Mouse (Mus musculus): Measurements from ENCODE around the gene Edc4. TPM values are rescaled to one million over a fixed set of nuclear protein-coding genes. Genes with fewer than 3 reads are reported as not detected.

The Edc4 gene
- total and polyA plus RNA-seq, 3 experiments: 46.1 to 72.1 TPM; not detected in 1

DNA sequence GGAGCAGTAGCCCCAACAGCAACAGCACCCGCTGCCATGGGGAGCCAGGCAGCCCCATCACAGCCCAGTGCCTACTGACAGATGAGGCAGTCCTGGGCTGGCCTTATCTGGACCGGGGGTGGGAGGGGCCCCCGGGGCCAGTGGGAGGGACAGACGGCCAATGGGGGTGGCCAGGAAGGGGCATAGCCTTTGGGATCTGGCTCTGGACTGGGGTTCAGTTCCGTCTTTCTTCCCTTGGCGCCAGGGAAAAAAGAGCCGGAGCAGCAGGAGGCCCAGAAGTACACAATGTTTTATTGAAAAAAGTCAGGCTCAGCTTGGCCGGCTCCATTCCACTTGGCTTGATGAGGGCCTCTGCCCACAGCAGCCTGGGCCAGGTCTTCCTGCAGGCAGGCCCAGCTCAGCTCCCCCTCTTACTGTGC lies 62.6 kb downstream of the Edc4 start, which contains the start of gene Lcat:
Lcat (minus strand) TSS at position 62 of the 419 bp plus-strand sequence.
- TF ChIP-seq MEF2A (IDR thresholded peaks at IDR 0.05; ENCODE audit: extremely low read depth, insufficient replicate concordance, low read depth, low read length, poor library complexity, severe bottlenecking) (no peak), ETS1 (IDR thresholded peaks at IDR 0.05; ENCODE audit: low read depth, low read length) (no peak), GATA1 (IDR thresholded peaks at IDR 0.05; ENCODE audit: low read depth, low read length) (no peak), TAL1 (IDR thresholded peaks at IDR 0.05; ENCODE audit: low read length) (no peak), TCF12 (IDR thresholded peaks at IDR 0.05; ENCODE audit: low read depth, low read length) (no peak), POLR2AphosphoS2 (IDR thresholded peaks at IDR 0.05; ENCODE audit: low read length) (no peak), EP300 (IDR thresholded peaks at IDR 0.05; ENCODE audit: low read depth in 1 of 2, low read length in 2 of 2) (no peak), USF2 (IDR thresholded peaks at IDR 0.05; ENCODE audit: borderline replicate concordance in 1 of 2, insufficient read depth in 1 of 2, low read depth in 1 of 2, low read length in 2 of 2) (no peak), MXI1 (IDR thresholded peaks at IDR 0.05; ENCODE audit: low read depth, low read length) (no peak), RAD21 (IDR thresholded peaks at IDR 0.05; ENCODE audit: low read depth, low read length) (no peak), ELF1 (IDR thresholded peaks at IDR 0.05; ENCODE audit: low read depth, low read length) (no peak), E2F4 (IDR thresholded peaks at IDR 0.05; ENCODE audit: borderline replicate concordance, low read depth, low read length) (no peak), MAX (IDR thresholded peaks at IDR 0.05; ENCODE audit: low read length) (no peak), MAFK (IDR thresholded peaks at IDR 0.05; ENCODE audit: borderline replicate concordance, low read depth, low read length) (no peak), UBTF (IDR thresholded peaks at IDR 0.05; ENCODE audit: borderline replicate concordance, insufficient read depth, low read depth, low read length) (no peak), POLR2A (IDR thresholded peaks at IDR 0.05; ENCODE audit: control insufficient read depth in 1 of 2, insufficient read depth in 1 of 2, low read depth in 1 of 2, low read length in 2 of 2, poor library complexity in 1 of 2) (no peak), ZNF384 (IDR thresholded peaks at IDR 0.05; ENCODE audit: low read depth, low read length) (no peak)
- no peaks in the 10 kb centered on the region for H3K79me2 ChIP-seq (ENCODE audit: control insufficient read depth, insufficient read depth, low read length, poor library complexity)
- H3K9ac ChIP-seq (ENCODE audit: control insufficient read depth, low read depth, low read length, poor library complexity, severe bottlenecking): no peak within 1 kb of the TSS
- H3K36me3 ChIP-seq (ENCODE audit: control insufficient read depth in 1 of 2, insufficient read depth in 2 of 2, low read length in 2 of 2): peaks cover 0 to 6% of the 10 kb centered on the region in 2 experiments; a peak in 3 of 4 replicates
- no peak within 1 kb of the TSS for H3K27ac ChIP-seq (ENCODE audit: control insufficient read depth, low read depth, low read length)
- no peak for DNase-seq (ENCODE audit: low read depth, low spot score)
- no peak within 1 kb of the TSS for H3K4me3 ChIP-seq (ENCODE audit: control insufficient read depth in 1 of 2, insufficient read depth in 1 of 2, low read depth in 2 of 2, low read length in 2 of 2)
- H3K4me1 ChIP-seq (ENCODE audit: control insufficient read depth in 1 of 2, insufficient read depth in 2 of 2, low read length in 2 of 2): no peaks in the 10 kb centered on the region
- no peaks in the 10 kb centered on the region for H3K27me3 ChIP-seq (ENCODE audit: control insufficient read depth in 1 of 2, insufficient read depth in 2 of 2, low read length in 2 of 2)
- H3K9me3 ChIP-seq (replicated peaks; ENCODE audit: insufficient read depth, low read length): no peaks in the 10 kb centered on the region

Other genes starting within 250 kb of the Edc4 start
- 36.4 and 40.7 TPM in 2 replicates for gene Ctcf, start 244.3 kb upstream of the Edc4 start, total RNA-seq (2012; rRNA removed)
- 100 to 1,000 TPM in 1 of 2 experiments, 10 to 100 TPM in 1; 87.1 to 670 TPM for gene Ctcf, start 244.3 kb upstream of the Edc4 start, polyA plus RNA-seq (2012; ENCODE audit: insufficient read depth in 1 of 2, insufficient read length in 2 of 2, low read depth in 1 of 2, low replicate concordance in 2 of 2, missing spikeins in 1 of 2)
- not detected in 2 replicates for gene Agrp, start 243.5 kb upstream of the Edc4 start, total RNA-seq (2012; rRNA removed)
- gene Agrp, start 243.5 kb upstream of the Edc4 start, polyA plus RNA-seq (2012; ENCODE audit: insufficient read depth in 1 of 2, insufficient read length in 2 of 2, low read depth in 1 of 2, low replicate concordance in 2 of 2, missing spikeins in 1 of 2): under 1 TPM in 1 of 2 experiments, not detected in 1; 0.63 TPM
- 7.9 and 9.5 TPM in 2 replicates for gene Carmil2, start 194.6 kb upstream of the Edc4 start, total RNA-seq (2012; rRNA removed)
- gene Carmil2, start 194.6 kb upstream of the Edc4 start, polyA plus RNA-seq (2012; ENCODE audit: insufficient read depth in 1 of 2, insufficient read length in 2 of 2, low read depth in 1 of 2, low replicate concordance in 2 of 2, missing spikeins in 1 of 2): 10 to 100 TPM in 1 of 2 experiments, not detected in 1; 62.7 TPM
- gene Acd, start 179.8 kb upstream of the Edc4 start, total RNA-seq (2012; rRNA removed): 7.5 and 9.3 TPM in 2 replicates
- gene Acd, start 179.8 kb upstream of the Edc4 start, polyA plus RNA-seq (2012; ENCODE audit: insufficient read depth in 1 of 2, insufficient read length in 2 of 2, low read depth in 1 of 2, low replicate concordance in 2 of 2, missing spikeins in 1 of 2): 10 to 100 TPM in 1 of 2 experiments, not detected in 1; 53.9 TPM
- 12.3 and 13.7 TPM in 2 replicates for gene Pard6a, start 179.7 kb upstream of the Edc4 start, total RNA-seq (2012; rRNA removed)
- gene Pard6a, start 179.7 kb upstream of the Edc4 start, polyA plus RNA-seq (2012; ENCODE audit: insufficient read depth in 1 of 2, insufficient read length in 2 of 2, low read depth in 1 of 2, low replicate concordance in 2 of 2, missing spikeins in 1 of 2): 10 to 100 TPM in 1 of 2 experiments, not detected in 1; 20.5 TPM
- gene 4933405L10Rik, start 173.2 kb upstream of the Edc4 start, total RNA-seq (2012; rRNA removed): 0.13 and 0.23 TPM in 2 replicates
- under 1 TPM in 1 of 2 experiments, not detected in 1; 0.42 TPM for gene 4933405L10Rik, start 173.2 kb upstream of the Edc4 start, polyA plus RNA-seq (2012; ENCODE audit: insufficient read depth in 1 of 2, insufficient read length in 2 of 2, low read depth in 1 of 2, low replicate concordance in 2 of 2, missing spikeins in 1 of 2)
- gene Enkd1, start 172.7 kb upstream of the Edc4 start, total RNA-seq (2012; rRNA removed): 22.0 TPM in 2 replicates
- 10 to 100 TPM in 1 of 2 experiments, not detected in 1; 42.6 TPM for gene Enkd1, start 172.7 kb upstream of the Edc4 start, polyA plus RNA-seq (2012; ENCODE audit: insufficient read depth in 1 of 2, insufficient read length in 2 of 2, low read depth in 1 of 2, low replicate concordance in 2 of 2, missing spikeins in 1 of 2)
- 7.0 and 8.3 TPM in 2 replicates for gene Gfod2, start 122.2 kb upstream of the Edc4 start, total RNA-seq (2012; rRNA removed)
- gene Gfod2, start 122.2 kb upstream of the Edc4 start, polyA plus RNA-seq (2012; ENCODE audit: insufficient read depth in 1 of 2, insufficient read length in 2 of 2, low read depth in 1 of 2, low replicate concordance in 2 of 2, missing spikeins in 1 of 2): 1 to 10 TPM in 1 of 2 experiments, not detected in 1; 7.0 TPM
- gene Ranbp10, start 53.5 kb upstream of the Edc4 start, total RNA-seq (2012; rRNA removed): 7.4 and 7.7 TPM in 2 replicates
- 10 to 100 TPM in 1 of 2 experiments, not detected in 1; 22.1 TPM for gene Ranbp10, start 53.5 kb upstream of the Edc4 start, polyA plus RNA-seq (2012; ENCODE audit: insufficient read depth in 1 of 2, insufficient read length in 2 of 2, low read depth in 1 of 2, low replicate concordance in 2 of 2, missing spikeins in 1 of 2)
- gene Tsnaxip1, start 53.1 kb upstream of the Edc4 start, total RNA-seq (2012; rRNA removed): not detected in 2 replicates
- gene Tsnaxip1, start 53.1 kb upstream of the Edc4 start, polyA plus RNA-seq (2012; ENCODE audit: insufficient read depth in 1 of 2, insufficient read length in 2 of 2, low read depth in 1 of 2, low replicate concordance in 2 of 2, missing spikeins in 1 of 2): under 1 TPM in 1 of 2 experiments, not detected in 1; 0.10 TPM
- 14.2 and 15.7 TPM in 2 replicates for gene Cenpt, start 27.6 kb upstream of the Edc4 start, total RNA-seq (2012; rRNA removed)
- gene Cenpt, start 27.6 kb upstream of the Edc4 start, polyA plus RNA-seq (2012; ENCODE audit: insufficient read depth in 1 of 2, insufficient read length in 2 of 2, low read depth in 1 of 2, low replicate concordance in 2 of 2, missing spikeins in 1 of 2): 10 to 100 TPM in 1 of 2 experiments, not detected in 1; 26.5 TPM
- 41.9 and 48.8 TPM in 2 replicates for gene Thap11, start 25.7 kb upstream of the Edc4 start, total RNA-seq (2012; rRNA removed)
- 10 to 100 TPM in 1 of 2 experiments, not detected in 1; 51.4 TPM for gene Thap11, start 25.7 kb upstream of the Edc4 start, polyA plus RNA-seq (2012; ENCODE audit: insufficient read depth in 1 of 2, insufficient read length in 2 of 2, low read depth in 1 of 2, low replicate concordance in 2 of 2, missing spikeins in 1 of 2)
- gene Nutf2, start 20.3 kb upstream of the Edc4 start, total RNA-seq (2012; rRNA removed): 167 and 198 TPM in 2 replicates
- gene Nutf2, start 20.3 kb upstream of the Edc4 start, polyA plus RNA-seq (2012; ENCODE audit: insufficient read depth in 1 of 2, insufficient read length in 2 of 2, low read depth in 1 of 2, low replicate concordance in 2 of 2, missing spikeins in 1 of 2): 10 to 100 TPM in 1 of 2 experiments, not detected in 1; 28.0 TPM
- not detected in 2 replicates for gene Nrn1l, start 12.7 kb downstream of the Edc4 start, total RNA-seq (2012; rRNA removed)
- gene Nrn1l, start 12.7 kb downstream of the Edc4 start, polyA plus RNA-seq (2012; ENCODE audit: insufficient read depth in 1 of 2, insufficient read length in 2 of 2, low read depth in 1 of 2, low replicate concordance in 2 of 2, missing spikeins in 1 of 2): under 1 TPM in 1 of 2 experiments, not detected in 1; 0.39 TPM
- 11.5 and 12.9 TPM in 2 replicates for gene Pskh1, start 19.6 kb downstream of the Edc4 start, total RNA-seq (2012; rRNA removed)
- 10 to 100 TPM in 1 of 2 experiments, not detected in 1; 26.2 TPM for gene Pskh1, start 19.6 kb downstream of the Edc4 start, polyA plus RNA-seq (2012; ENCODE audit: insufficient read depth in 1 of 2, insufficient read length in 2 of 2, low read depth in 1 of 2, low replicate concordance in 2 of 2, missing spikeins in 1 of 2)
- 0.69 and 1.5 TPM in 2 replicates for gene Ctrl, start 53.0 kb downstream of the Edc4 start, total RNA-seq (2012; rRNA removed)
- gene Ctrl, start 53.0 kb downstream of the Edc4 start, polyA plus RNA-seq (2012; ENCODE audit: insufficient read depth in 1 of 2, insufficient read length in 2 of 2, low read depth in 1 of 2, low replicate concordance in 2 of 2, missing spikeins in 1 of 2): 1 to 10 TPM in 1 of 2 experiments, not detected in 1; 3.0 TPM
- gene Psmb10, start 57.6 kb downstream of the Edc4 start, total RNA-seq (2012; rRNA removed): 228 and 275 TPM in 2 replicates
- 100 to 1,000 TPM in 1 of 2 experiments, not detected in 1; 193 TPM for gene Psmb10, start 57.6 kb downstream of the Edc4 start, polyA plus RNA-seq (2012; ENCODE audit: insufficient read depth in 1 of 2, insufficient read length in 2 of 2, low read depth in 1 of 2, low replicate concordance in 2 of 2, missing spikeins in 1 of 2)
- 0.78 and 1.1 TPM in 2 replicates for gene Lcat, start 62.5 kb downstream of the Edc4 start, total RNA-seq (2012; rRNA removed)
- gene Lcat, start 62.5 kb downstream of the Edc4 start, polyA plus RNA-seq (2012; ENCODE audit: insufficient read depth in 1 of 2, insufficient read length in 2 of 2, low read depth in 1 of 2, low replicate concordance in 2 of 2, missing spikeins in 1 of 2): 1 to 10 TPM in 1 of 2 experiments, not detected in 1; 2.5 TPM
- 22.2 and 25.6 TPM in 2 replicates for gene Slc12a4, start 85.2 kb downstream of the Edc4 start, total RNA-seq (2012; rRNA removed)
- gene Slc12a4, start 85.2 kb downstream of the Edc4 start, polyA plus RNA-seq (2012; ENCODE audit: insufficient read depth in 1 of 2, insufficient read length in 2 of 2, low read depth in 1 of 2, low replicate concordance in 2 of 2, missing spikeins in 1 of 2): 10 to 100 TPM in 1 of 2 experiments, not detected in 1; 32.3 TPM
- not detected in 2 replicates for gene Dpep3, start 98.5 kb downstream of the Edc4 start, total RNA-seq (2012; rRNA removed)
- gene Dpep3, start 98.5 kb downstream of the Edc4 start, polyA plus RNA-seq (2012; ENCODE audit: insufficient read depth in 1 of 2, insufficient read length in 2 of 2, low read depth in 1 of 2, low replicate concordance in 2 of 2, missing spikeins in 1 of 2): under 1 TPM in 1 of 2 experiments, not detected in 1; 0.11 TPM
- gene Dus2, start 110.5 kb downstream of the Edc4 start, total RNA-seq (2012; rRNA removed): 8.6 and 9.2 TPM in 2 replicates
- 10 to 100 TPM in 1 of 2 experiments, not detected in 1; 11.9 TPM for gene Dus2, start 110.5 kb downstream of the Edc4 start, polyA plus RNA-seq (2012; ENCODE audit: insufficient read depth in 1 of 2, insufficient read length in 2 of 2, low read depth in 1 of 2, low replicate concordance in 2 of 2, missing spikeins in 1 of 2)
- gene Dpep2nb, start 125.1 kb downstream of the Edc4 start, total RNA-seq (2012; rRNA removed): not detected in 2 replicates
- under 1 TPM in 1 of 2 experiments, not detected in 1; 0.14 TPM for gene Dpep2nb, start 125.1 kb downstream of the Edc4 start, polyA plus RNA-seq (2012; ENCODE audit: insufficient read depth in 1 of 2, insufficient read length in 2 of 2, low read depth in 1 of 2, low replicate concordance in 2 of 2, missing spikeins in 1 of 2)
- gene Ddx28, start 131.0 kb downstream of the Edc4 start, total RNA-seq (2012; rRNA removed): 23.4 and 29.9 TPM in 2 replicates
- gene Ddx28, start 131.0 kb downstream of the Edc4 start, polyA plus RNA-seq (2012; ENCODE audit: insufficient read depth in 1 of 2, insufficient read length in 2 of 2, low read depth in 1 of 2, low replicate concordance in 2 of 2, missing spikeins in 1 of 2): 10 to 100 TPM in 1 of 2 experiments, not detected in 1; 21.8 TPM
- 14.4 and 16.9 TPM in 2 replicates for gene Nfatc3, start 178.0 kb downstream of the Edc4 start, total RNA-seq (2012; rRNA removed)
- gene Nfatc3, start 178.0 kb downstream of the Edc4 start, polyA plus RNA-seq (2012; ENCODE audit: insufficient read depth in 1 of 2, insufficient read length in 2 of 2, low read depth in 1 of 2, low replicate concordance in 2 of 2, missing spikeins in 1 of 2): 10 to 100 TPM; 50.2 to 59.3 TPM